Mouse (Mus musculus) retina, embryonic 14.5 days (tissue): ENCODE data around the gene 5730522E02Rik.
"Not testable (repeated sequence)": the region's sequence is repeated elsewhere in the genome, so short reads cannot be mapped to it uniquely, and the experiment has no call there.

ENCODE experiments used
- DNase-seq: peaks from one replicate; pipeline ENCODE4 v3.0.0-alpha.2; 2015; ENCODE audit warnings: low spot score

Gene 5730522E02Rik

GRCm38 (mm10) chr11:26210582-26211180 lies at the start of gene 5730522E02Rik:
Gene 5730522E02Rik, minus strand, starts transcription at chr11:26210763.
- no peak for DNase-seq

- DNase-seq = no peak
Observed at GRCm38 (mm10) chr11:26236540-26236939, 26.0 kb upstream of the 5730522E02Rik start.

- no peak for DNase-seq
Observed at GRCm38 (mm10) chr11:26229895-26230294, 19.3 kb upstream of the 5730522E02Rik start.

- DNase-seq = not testable (repeated sequence)
Observed at GRCm38 (mm10) chr11:26213643-26214042, 3.1 kb upstream of the 5730522E02Rik start.

GRCm38 (mm10) chr11:26209811-26210581 lies 567 bp downstream of the 5730522E02Rik start:
- DNase-seq = peak; percentile 75

GRCm38 (mm10) chr11:26203466-26203865 lies 7.1 kb downstream of the 5730522E02Rik start:
- no peak for DNase-seq

- DNase-seq = no peak
Observed at GRCm38 (mm10) chr11:26202842-26203241, 7.7 kb downstream of the 5730522E02Rik start.

- no peak for DNase-seq
Observed at GRCm38 (mm10) chr11:26201778-26202097, 8.8 kb downstream of the 5730522E02Rik start.

GRCm38 (mm10) chr11:26200970-26201777 lies 9.4 kb downstream of the 5730522E02Rik start:
- DNase-seq = peak; percentile 72

GRCm38 (mm10) chr11:26195468-26195867 lies 15.1 kb downstream of the 5730522E02Rik start:
- DNase-seq = no peak

- DNase-seq = no peak
Observed at GRCm38 (mm10) chr11:26187231-26187967, 23.2 kb downstream of the 5730522E02Rik start.

GRCm38 (mm10) chr11:26170572-26170971 lies 40.0 kb downstream of the 5730522E02Rik start:
- DNase-seq = no peak

GRCm38 (mm10) chr11:26167609-26167971 lies 43.0 kb downstream of the 5730522E02Rik start:
- DNase-seq = no peak

GRCm38 (mm10) chr11:26166966-26167608 lies 43.5 kb downstream of the 5730522E02Rik start:
- DNase-seq = no peak

GRCm38 (mm10) chr11:26164651-26165259 lies 45.8 kb downstream of the 5730522E02Rik start:
- no peak for DNase-seq

- no peak for DNase-seq
Observed at GRCm38 (mm10) chr11:26161354-26161753, 49.2 kb downstream of the 5730522E02Rik start.

- DNase-seq = no peak
Observed at GRCm38 (mm10) chr11:26159033-26159432, 51.5 kb downstream of the 5730522E02Rik start.

- DNase-seq = no peak
Observed at GRCm38 (mm10) chr11:26140024-26140423, 70.5 kb downstream of the 5730522E02Rik start.

- DNase-seq = no peak
Observed at GRCm38 (mm10) chr11:26138013-26138412, 72.5 kb downstream of the 5730522E02Rik start.

- DNase-seq = peak; percentile 27
Observed at GRCm38 (mm10) chr11:26130911-26131310, 79.7 kb downstream of the 5730522E02Rik start.

- DNase-seq = no peak
Observed at GRCm38 (mm10) chr11:26129054-26129453, 81.5 kb downstream of the 5730522E02Rik start.
